Mouse (Mus musculus): Measurements from ENCODE around the gene Alpk1.
A peak's percentile ranks its signal among the peaks of the same experiment; 100 is the strongest.

Gene Alpk1

DNA sequence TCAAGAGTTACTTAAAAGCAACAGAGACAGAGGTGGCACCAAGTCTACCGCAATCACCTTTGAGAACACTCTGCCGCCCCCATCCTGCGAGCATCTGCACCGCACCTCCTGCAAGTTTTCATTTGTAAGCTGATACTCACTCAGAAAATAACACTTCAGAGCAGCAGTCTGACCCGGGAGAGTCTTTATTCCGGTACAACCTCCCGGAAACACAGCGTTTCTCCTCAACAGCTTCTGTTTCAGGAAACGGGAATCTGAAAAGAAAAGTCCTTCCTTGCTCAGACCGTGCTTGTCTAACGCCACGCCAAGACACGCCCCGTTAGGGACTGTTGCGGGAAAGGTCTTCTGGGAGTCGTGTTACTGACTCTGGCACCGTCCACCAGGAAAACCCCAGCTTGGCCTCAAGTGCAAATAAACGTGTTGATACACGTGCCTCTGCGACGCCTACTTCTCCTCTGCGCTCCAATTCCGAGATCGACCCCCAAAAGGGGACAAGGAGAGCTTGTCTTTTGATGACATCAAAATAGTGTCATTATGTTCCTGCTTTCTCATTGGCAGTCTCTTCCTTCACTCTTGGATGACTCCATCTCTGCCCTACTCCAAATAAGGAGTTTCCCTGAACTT, at the start of gene Alpk1:
Alpk1 (minus strand) TSS at position 507 of the 624 bp plus-strand sequence.
- DNase-seq (ENCODE audit: low spot score in 2 of 2) = peak; percentile 58 to 73

GRCm38 (mm10) chr3:127827123-127827522, 46.8 kb upstream of the Alpk1 start:
- no peak for DNase-seq (ENCODE audit: low spot score in 2 of 2)

- no peak for DNase-seq (ENCODE audit: low spot score in 2 of 2)
These were observed 46.2 kb upstream of the Alpk1 start for GRCm38 (mm10) chr3:127826503-127826902.

GRCm38 (mm10) chr3:127823886-127824863, 43.8 kb upstream of the Alpk1 start:
- DNase-seq (ENCODE audit: low spot score in 2 of 2) = no peak

GRCm38 (mm10) chr3:127821209-127821608, 40.9 kb upstream of the Alpk1 start:
- DNase-seq (ENCODE audit: low spot score in 2 of 2) = no peak

GRCm38 (mm10) chr3:127820400-127820799, 40.1 kb upstream of the Alpk1 start:
- DNase-seq (ENCODE audit: low spot score in 2 of 2) = no peak

GRCm38 (mm10) chr3:127818694-127819663, 38.7 kb upstream of the Alpk1 start:
- no peak for DNase-seq (ENCODE audit: low spot score in 2 of 2)

- DNase-seq (ENCODE audit: low spot score in 2 of 2) = no peak
These were observed 36.9 kb upstream of the Alpk1 start for GRCm38 (mm10) chr3:127817120-127817683.

DNA sequence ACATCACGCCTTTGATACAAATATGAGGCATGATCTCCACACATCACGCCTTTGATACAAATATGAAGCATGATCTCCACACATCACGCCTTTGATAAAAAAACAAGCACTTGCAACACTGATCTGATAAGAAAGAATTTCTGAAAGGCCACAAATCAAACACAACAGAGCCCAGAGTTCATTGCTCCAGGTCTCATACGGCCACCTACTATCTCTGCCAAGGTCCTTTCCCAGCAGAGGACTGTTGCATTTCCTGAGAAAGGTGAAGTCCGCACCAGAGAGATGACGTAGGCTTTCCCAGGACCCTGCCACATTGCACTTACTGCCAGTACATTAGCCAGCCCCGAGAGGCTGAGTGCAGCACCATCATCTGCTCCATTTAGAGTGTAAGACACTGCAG, 28.8 kb upstream of the Alpk1 start:
- no peak for DNase-seq (ENCODE audit: low spot score in 2 of 2)

DNA sequence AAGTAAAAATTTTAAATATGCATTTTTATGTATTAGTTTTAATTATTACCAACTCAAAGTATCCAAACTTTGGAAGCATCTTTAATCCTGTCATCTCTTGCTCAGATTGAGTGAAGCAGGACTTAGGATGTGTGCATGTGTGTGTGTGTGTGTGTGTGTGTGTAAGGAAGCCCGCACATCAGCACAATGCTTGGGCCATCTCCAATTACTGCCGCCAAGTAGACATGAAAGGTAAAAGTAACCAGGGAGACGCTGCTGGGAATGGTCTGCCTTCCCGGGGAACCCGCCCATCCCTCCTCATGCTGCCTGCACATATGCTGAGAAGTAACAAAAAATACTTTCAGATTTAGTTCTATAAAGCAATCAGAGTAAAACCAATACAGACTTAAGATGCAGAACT, 27.5 kb upstream of the Alpk1 start:
- no peak for DNase-seq (ENCODE audit: low spot score in 2 of 2)

DNA sequence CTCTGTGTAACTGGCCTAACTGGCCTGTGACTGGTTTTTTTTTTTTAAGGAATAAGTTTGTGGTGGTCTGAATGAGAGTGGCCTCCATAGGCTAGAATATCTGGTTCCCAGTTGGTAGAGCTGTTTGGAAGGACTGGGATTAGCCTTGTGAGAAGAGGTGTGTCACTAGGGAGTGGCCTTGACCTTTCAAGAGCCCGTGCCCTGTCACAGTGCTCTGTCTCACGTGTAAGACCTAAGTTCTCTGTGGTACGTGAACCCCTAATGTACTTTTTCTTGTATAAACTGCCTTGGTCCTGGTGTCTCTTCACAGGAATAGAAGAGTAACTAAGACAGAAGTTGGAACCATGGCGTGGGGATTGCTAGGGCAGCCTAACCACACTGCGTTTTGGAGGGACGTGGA, 25.7 kb upstream of the Alpk1 start:
- DNase-seq (ENCODE audit: low spot score in 2 of 2) = no peak

DNA sequence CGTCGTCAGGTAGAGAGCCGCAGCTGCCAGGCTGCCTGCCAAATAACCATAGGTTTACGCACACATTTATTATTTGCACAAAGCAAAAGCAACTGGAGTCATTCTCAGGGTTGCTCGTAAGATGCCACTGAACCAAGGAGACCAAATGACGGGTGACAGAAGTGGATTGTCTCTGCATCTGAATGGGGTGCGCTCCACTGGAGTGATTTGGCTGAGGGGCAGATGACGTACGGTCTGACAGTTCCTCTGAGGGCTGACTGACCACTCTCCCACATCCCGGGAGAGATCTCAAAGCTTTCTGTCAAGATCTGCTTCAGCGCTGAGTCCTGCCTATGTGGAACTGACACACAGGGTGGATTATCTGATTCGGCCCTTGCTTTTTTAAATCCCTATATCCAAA, 24.7 kb upstream of the Alpk1 start:
- no peak for DNase-seq (ENCODE audit: low spot score in 2 of 2)

DNA sequence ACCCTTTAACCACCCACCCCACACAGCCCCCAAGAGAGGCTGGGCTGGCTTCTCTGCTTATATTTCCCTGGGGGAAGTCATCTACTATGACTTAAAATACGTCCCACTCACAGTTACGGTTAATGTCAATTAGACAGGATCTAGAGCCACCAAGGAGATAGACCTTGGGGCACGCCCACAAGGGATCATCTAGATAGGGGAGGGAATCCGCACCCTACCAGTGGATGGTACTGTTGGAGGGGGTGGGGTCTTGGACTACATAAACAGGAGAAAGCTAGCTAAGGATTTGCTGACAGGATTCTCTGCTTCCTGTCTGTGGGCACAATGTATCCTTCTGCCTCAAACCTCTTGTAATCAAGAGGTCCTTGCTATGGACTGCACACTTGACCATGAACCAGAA, 24.1 kb upstream of the Alpk1 start:
- no peak for DNase-seq (ENCODE audit: low spot score in 2 of 2)

DNA sequence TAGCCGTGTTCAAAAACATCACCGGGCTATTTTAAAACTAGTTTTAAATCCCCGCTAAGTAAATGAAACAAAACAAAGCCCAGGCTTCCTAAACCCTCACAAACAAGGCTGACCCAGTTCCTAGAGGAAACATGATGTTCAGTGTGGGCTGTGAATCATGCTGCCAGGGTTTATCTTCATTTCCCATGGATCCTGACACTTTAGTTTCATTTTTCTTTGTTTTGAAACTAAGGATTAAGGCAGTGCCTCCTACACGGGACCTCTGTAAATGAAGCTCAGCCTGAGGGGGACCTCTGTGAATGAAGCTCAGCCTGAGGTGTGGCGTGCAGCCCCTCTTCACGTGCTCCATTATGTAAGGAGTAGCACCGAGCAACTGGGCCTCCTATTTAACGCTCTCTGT, 22.5 kb upstream of the Alpk1 start:
- no peak for DNase-seq (ENCODE audit: low spot score in 2 of 2)

DNA sequence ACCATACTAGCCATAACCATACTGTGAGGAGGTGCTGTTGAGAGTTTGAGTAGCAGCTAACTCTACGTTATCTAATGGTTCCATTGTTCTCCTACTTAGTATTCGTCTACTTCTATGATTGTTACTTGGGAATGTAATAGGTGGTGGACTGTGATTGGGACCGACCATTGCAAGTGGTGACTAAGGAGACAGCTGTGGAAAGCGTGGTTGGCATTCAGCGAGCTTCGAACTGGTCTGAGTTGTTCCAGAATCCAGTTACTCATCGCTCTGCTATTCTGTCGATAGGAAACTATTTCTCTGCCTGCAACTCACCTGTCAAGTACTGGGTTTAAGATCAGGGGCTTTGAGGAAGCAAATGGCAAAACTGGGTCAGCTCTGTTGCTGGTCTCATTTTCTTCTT, 20.8 kb upstream of the Alpk1 start:
- DNase-seq (ENCODE audit: low spot score in 2 of 2) = no peak

DNA sequence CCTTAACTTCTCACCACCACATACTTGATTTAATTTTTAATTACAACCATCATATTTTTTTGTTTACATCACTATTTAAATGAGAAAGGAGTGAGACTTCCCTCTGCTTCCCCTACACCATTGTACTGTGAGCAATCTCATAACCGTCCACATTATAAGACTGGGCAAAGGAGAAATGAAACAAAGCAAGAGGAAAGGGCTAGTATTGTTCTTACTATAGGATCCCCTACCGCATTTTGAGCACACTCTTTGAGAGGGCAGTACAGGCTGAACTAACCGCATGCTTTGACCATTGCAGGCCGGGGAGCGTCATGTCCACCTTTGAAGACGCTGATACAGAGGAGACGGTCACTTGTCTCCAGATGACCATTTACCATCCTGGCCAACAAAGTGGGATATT, 15.9 kb upstream of the Alpk1 start:
- DNase-seq (ENCODE audit: low spot score in 2 of 2) = no peak

GRCm38 (mm10) chr3:127795762-127796161, 15.4 kb upstream of the Alpk1 start:
- no peak for DNase-seq (ENCODE audit: low spot score in 2 of 2)

- no peak for DNase-seq (ENCODE audit: low spot score in 2 of 2)
These were observed 12.7 kb upstream of the Alpk1 start for GRCm38 (mm10) chr3:127793022-127793421.

DNA sequence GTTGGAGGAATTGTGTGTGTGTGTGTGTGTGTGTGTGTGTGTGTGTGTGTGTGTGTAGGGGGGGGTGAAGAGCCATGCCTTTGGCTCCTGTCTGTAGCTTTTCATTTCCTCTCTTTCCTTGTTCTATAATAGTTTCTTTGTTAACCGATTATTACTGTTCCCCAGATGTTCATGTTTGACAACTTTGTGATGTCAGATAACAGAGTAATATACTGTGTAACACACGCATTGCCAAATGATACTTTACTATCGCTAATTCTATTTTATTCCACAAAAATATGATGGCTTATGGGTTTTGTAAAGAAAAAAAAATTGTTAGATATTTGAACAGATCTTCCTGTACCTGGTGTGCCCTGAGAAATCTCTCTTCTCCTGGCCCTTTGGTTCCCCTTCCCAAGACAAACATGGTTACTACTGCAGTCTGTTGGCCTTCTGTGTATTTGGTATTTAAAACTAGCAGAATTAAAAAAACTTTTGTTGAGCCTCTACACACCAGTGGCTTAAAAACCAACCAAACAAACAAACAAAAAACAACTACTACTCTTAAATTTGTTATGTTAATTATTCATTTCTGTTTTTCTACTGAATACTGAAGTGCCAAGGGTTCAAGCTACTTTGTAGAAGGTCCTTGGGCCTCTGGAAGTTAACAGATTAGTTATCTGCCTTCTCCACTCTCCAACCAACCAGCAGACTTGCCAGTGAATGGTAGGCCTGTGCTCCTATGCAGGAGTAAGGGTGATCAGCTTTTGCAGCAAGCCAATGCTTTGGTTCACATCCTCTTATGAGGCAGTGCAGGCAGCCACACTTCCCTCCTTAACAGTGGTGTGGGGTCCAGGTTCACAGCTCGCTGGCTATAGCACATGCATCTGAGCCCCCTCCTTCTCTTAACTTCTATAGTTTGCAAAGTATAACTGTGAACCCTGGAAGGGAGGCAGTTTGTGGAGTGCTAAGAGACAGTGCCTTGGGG, 11.6 kb upstream of the Alpk1 start:
- peak; percentile 21 to 38 for DNase-seq (ENCODE audit: low spot score in 2 of 2)

DNA sequence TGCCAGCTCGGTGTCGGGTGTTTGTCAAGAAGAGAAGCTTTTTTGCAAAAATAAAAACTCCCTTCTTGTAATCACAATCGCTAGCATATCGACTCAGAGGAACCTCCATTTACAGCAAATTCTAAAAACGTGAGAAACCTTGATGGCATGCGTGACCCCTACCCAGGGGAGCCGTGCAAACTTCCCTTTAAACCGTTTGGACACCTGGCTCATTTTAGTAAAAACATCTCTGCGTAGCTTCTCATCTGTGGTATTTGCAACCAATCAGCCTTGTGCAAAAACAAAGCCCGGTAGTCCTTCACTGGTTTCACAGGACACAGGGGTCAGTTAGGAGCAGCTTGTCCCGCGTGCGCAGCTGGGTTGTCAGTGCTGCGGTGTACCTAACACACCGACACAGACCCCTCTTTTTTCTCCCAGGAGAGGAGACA, 10.7 kb upstream of the Alpk1 start:
- DNase-seq (ENCODE audit: low spot score in 2 of 2) = peak; percentile 14 to 36
